Mouse (Mus musculus): ENCODE measurements around the gene Poll. TPM values are rescaled to one million over a fixed set of nuclear protein-coding genes. Genes with fewer than 3 reads are reported as not detected.

The Poll gene
- polyA plus RNA-seq, 1 experiment from 2014 or later: 16.4 TPM

GRCm38 (mm10) chr19:45583136-45583535 is 22.8 kb upstream of the Poll start:
- H3K9me3 ChIP-seq (ENCODE audit: control insufficient read depth, low read length): no peaks in the 10 kb centered on the region
- H3K27ac ChIP-seq (ENCODE audit: low read depth, low read length): no peak overlapping the region
- DNase-seq (ENCODE audit: low spot score): no peak
- WGBS: 92% methylated on average over 6 of the region's 6 CpGs
- peaks cover 4% of the 10 kb centered on the region for H3K27me3 ChIP-seq (ENCODE audit: control insufficient read depth, insufficient read depth, low read length)
- no peak overlapping the region for H3K4me3 ChIP-seq (ENCODE audit: low read depth, low read length)
- 0 out of 2 replicates have a peak, but pooled peaks cover 2% of the 10 kb centered on the region for H3K36me3 ChIP-seq (ENCODE audit: control insufficient read depth, insufficient read depth, low read length)
- ATAC-seq (ENCODE audit: low FRiP score): no peak
- no peak overlapping the region for H3K4me2 ChIP-seq (replicated peaks; ENCODE audit: low read depth, low read length)
- 0 out of 2 replicates have a peak, but pooled peaks cover 7% of the 10 kb centered on the region for H3K4me1 ChIP-seq (replicated peaks; ENCODE audit: control insufficient read depth, insufficient read depth, low read length)
- no peak overlapping the region for H3K9ac ChIP-seq (ENCODE audit: low read depth, low read length)

DNA sequence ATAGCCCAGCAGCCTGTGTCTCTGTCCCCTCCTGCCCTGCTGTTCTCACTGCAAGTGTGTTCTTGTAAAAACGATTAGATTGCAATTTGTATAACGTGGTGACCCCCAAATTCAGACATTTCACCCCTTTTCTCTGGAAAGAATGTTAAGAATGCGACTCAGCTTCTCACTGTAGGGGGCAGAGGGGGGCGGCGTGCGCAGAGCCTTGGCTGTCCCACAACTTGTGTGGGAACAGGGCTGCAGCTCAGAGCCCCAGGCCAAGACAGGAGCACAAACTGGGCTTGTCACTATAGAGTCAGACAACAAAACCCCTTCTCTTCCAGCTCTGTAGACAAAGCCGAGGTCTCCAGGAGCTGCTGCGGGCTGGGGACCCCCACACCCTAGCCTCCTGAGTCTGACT is 21.8 kb upstream of the Poll start:
- peak; percentile 28 for DNase-seq (ENCODE audit: low spot score)

GRCm38 (mm10) chr19:45581257-45581656 is 20.9 kb upstream of the Poll start:
- H3K36me3 ChIP-seq (ENCODE audit: control insufficient read depth, insufficient read depth, low read length): 0 out of 2 replicates have a peak, but pooled peaks cover 2% of the 10 kb centered on the region
- no peaks in the 10 kb centered on the region for H3K9me3 ChIP-seq (ENCODE audit: control insufficient read depth, low read length)
- no peak overlapping the region for H3K4me2 ChIP-seq (replicated peaks; ENCODE audit: low read depth, low read length)
- no peak overlapping the region for H3K27ac ChIP-seq (ENCODE audit: low read depth, low read length)
- H3K4me3 ChIP-seq (ENCODE audit: low read depth, low read length): no peak overlapping the region
- H3K9ac ChIP-seq (ENCODE audit: low read depth, low read length): no peak overlapping the region
- ATAC-seq (ENCODE audit: low FRiP score) (no peak), DNase-seq (ENCODE audit: low spot score) (peak; percentile 74)
- WGBS: 71% methylated on average over 3 of the region's 3 CpGs
- 0 out of 2 replicates have a peak, but pooled peaks cover 7% of the 10 kb centered on the region for H3K4me1 ChIP-seq (replicated peaks; ENCODE audit: control insufficient read depth, insufficient read depth, low read length)
- peaks cover 4% of the 10 kb centered on the region for H3K27me3 ChIP-seq (ENCODE audit: control insufficient read depth, insufficient read depth, low read length)

More for the DNA sequence above, 21.8 kb upstream of the Poll start:
- Histone ChIP-seq H3K9me3 (ENCODE audit: control insufficient read depth, low read length) (no peaks in the 10 kb centered on the region), H3K36me3 (ENCODE audit: control insufficient read depth, insufficient read depth, low read length) (0 out of 2 replicates have a peak, but pooled peaks cover 2% of the 10 kb centered on the region), H3K4me3 (ENCODE audit: low read depth, low read length) (no peak overlapping the region), H3K9ac (ENCODE audit: low read depth, low read length) (no peak overlapping the region), H3K27me3 (ENCODE audit: control insufficient read depth, insufficient read depth, low read length) (peaks cover 4% of the 10 kb centered on the region), H3K4me1 (replicated peaks; ENCODE audit: control insufficient read depth, insufficient read depth, low read length) (0 out of 2 replicates have a peak, but pooled peaks cover 7% of the 10 kb centered on the region), H3K27ac (ENCODE audit: low read depth, low read length) (0 out of 2 replicates have a peak overlapping the region, but pooled peaks have one; percentile 33), H3K4me2 (replicated peaks; ENCODE audit: low read depth, low read length) (no peak overlapping the region)
- 8% methylated on average over 8 of the region's 8 CpGs for WGBS
- no peak for ATAC-seq (ENCODE audit: low FRiP score)

- no peak overlapping the region for H3K27ac ChIP-seq (ENCODE audit: low read depth, low read length)
- DNase-seq (ENCODE audit: low spot score) (no peak), ATAC-seq (ENCODE audit: low FRiP score) (no peak)
- H3K4me3 ChIP-seq (ENCODE audit: low read depth, low read length): no peak overlapping the region
- no peak overlapping the region for H3K4me2 ChIP-seq (replicated peaks; ENCODE audit: low read depth, low read length)
- WGBS: 41% methylated on average over 12 of the region's 12 CpGs
- 0 out of 2 replicates have a peak, but pooled peaks cover 2% of the 10 kb centered on the region for H3K36me3 ChIP-seq (ENCODE audit: control insufficient read depth, insufficient read depth, low read length)
- H3K9me3 ChIP-seq (ENCODE audit: control insufficient read depth, low read length): no peaks in the 10 kb centered on the region
- peaks cover 12% of the 10 kb centered on the region; the same call in 1 of the 2 replicates for H3K4me1 ChIP-seq (replicated peaks; ENCODE audit: control insufficient read depth, insufficient read depth, low read length)
- no peak overlapping the region for H3K9ac ChIP-seq (ENCODE audit: low read depth, low read length)
- peaks cover 2% of the 10 kb centered on the region for H3K27me3 ChIP-seq (ENCODE audit: control insufficient read depth, insufficient read depth, low read length)
Measured at GRCm38 (mm10) chr19:45580235-45580634, 19.9 kb upstream of the Poll start.

DNA sequence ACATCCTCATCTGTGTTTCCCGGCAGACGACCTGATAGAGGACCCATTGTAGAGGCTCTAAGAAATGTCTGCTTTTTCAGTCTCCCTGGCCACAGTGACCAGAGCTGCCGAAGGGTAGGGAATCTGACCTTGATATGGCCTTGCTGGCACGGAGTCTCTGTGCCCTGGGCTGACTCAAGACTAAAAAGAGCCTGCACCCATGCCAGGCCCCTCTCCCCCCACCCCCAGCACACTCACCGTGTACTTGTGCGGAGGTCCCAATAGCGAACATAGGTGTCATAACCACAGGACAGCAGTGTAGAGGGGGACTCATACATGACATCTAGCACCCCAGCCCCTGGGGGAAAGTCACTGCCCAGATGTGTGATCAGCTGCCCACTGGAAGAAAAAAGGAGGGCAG is 19.1 kb upstream of the Poll start:
- no peak overlapping the region for H3K27ac ChIP-seq (ENCODE audit: low read depth, low read length)
- H3K27me3 ChIP-seq (ENCODE audit: control insufficient read depth, insufficient read depth, low read length): peaks cover 4% of the 10 kb centered on the region

GRCm38 (mm10) chr19:45578976-45579375 is 18.6 kb upstream of the Poll start:
- H3K36me3 ChIP-seq (ENCODE audit: control insufficient read depth, insufficient read depth, low read length): 0 out of 2 replicates have a peak, but pooled peaks cover 2% of the 10 kb centered on the region
- no peak overlapping the region for H3K27ac ChIP-seq (ENCODE audit: low read depth, low read length)
- peaks cover 4% of the 10 kb centered on the region for H3K27me3 ChIP-seq (ENCODE audit: control insufficient read depth, insufficient read depth, low read length)
- ATAC-seq (ENCODE audit: low FRiP score) (no peak), DNase-seq (ENCODE audit: low spot score) (no peak)
- H3K4me3 ChIP-seq (ENCODE audit: low read depth, low read length): no peak overlapping the region
- H3K4me1 ChIP-seq (replicated peaks; ENCODE audit: control insufficient read depth, insufficient read depth, low read length): peaks cover 12% of the 10 kb centered on the region; the same call in 1 of the 2 replicates
- H3K9ac ChIP-seq (ENCODE audit: low read depth, low read length): no peak overlapping the region
- no peaks in the 10 kb centered on the region for H3K9me3 ChIP-seq (ENCODE audit: control insufficient read depth, low read length)
- no peak overlapping the region for H3K4me2 ChIP-seq (replicated peaks; ENCODE audit: low read depth, low read length)
- WGBS: 89% methylated on average over 12 of the region's 12 CpGs

More for the DNA sequence above, 19.1 kb upstream of the Poll start:
- 93% methylated on average over 7 of the region's 7 CpGs for WGBS
- no peak overlapping the region for H3K9ac ChIP-seq (ENCODE audit: low read depth, low read length)
- H3K9me3 ChIP-seq (ENCODE audit: control insufficient read depth, low read length): no peaks in the 10 kb centered on the region
- peaks cover 12% of the 10 kb centered on the region; the same call in 1 of the 2 replicates for H3K4me1 ChIP-seq (replicated peaks; ENCODE audit: control insufficient read depth, insufficient read depth, low read length)
- ATAC-seq (ENCODE audit: low FRiP score) (no peak), DNase-seq (ENCODE audit: low spot score) (no peak)
- H3K4me3 ChIP-seq (ENCODE audit: low read depth, low read length): no peak overlapping the region
- H3K36me3 ChIP-seq (ENCODE audit: control insufficient read depth, insufficient read depth, low read length): 0 out of 2 replicates have a peak, but pooled peaks cover 2% of the 10 kb centered on the region
- no peak overlapping the region for H3K4me2 ChIP-seq (replicated peaks; ENCODE audit: low read depth, low read length)

DNA sequence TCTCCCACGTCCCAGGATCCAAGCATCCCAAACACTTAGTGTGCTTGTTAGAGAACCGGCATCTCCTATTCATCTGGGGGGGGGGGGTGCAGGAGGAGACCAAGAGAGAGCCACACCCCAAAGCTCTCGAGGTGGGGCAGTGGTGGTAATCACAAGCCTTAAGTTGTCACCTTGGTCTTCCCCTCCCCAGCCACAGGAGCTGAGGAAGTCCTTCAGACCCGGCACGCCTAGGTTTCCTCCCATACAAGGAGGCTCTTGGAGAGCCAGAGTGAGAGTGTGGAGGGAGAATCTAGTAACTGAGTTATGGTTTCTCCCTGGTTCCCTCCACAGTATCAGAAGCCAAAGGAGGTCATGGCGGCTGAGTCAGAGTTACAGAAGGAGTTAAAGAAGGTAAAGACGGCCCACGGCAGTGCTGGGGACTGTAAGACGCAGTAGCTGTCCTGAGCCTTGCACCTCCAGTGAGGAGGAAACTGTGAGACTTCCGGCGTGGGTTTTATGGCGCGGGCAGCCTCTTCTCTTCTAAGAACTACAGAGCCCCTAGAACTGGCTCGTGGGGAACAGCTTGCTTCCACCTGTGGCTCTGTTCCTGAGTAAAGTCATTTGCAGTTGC is 16.9 kb upstream of the Poll start:
- Histone ChIP-seq H3K36me3 (ENCODE audit: control insufficient read depth, insufficient read depth, low read length) (0 out of 2 replicates have a peak, but pooled peaks cover 2% of the 10 kb centered on the region), H3K9ac (ENCODE audit: low read depth, low read length) (no peak overlapping the region), H3K9me3 (ENCODE audit: control insufficient read depth, low read length) (no peaks in the 10 kb centered on the region), H3K4me3 (ENCODE audit: low read depth, low read length) (no peak overlapping the region), H3K4me1 (replicated peaks; ENCODE audit: control insufficient read depth, insufficient read depth, low read length) (peaks cover 11% of the 10 kb centered on the region; the same call in 1 of the 2 replicates), H3K4me2 (replicated peaks; ENCODE audit: low read depth, low read length) (no peak overlapping the region), H3K27ac (ENCODE audit: low read depth, low read length) (no peak overlapping the region), H3K27me3 (ENCODE audit: control insufficient read depth, insufficient read depth, low read length) (peaks cover 2% of the 10 kb centered on the region)
- WGBS: 86% methylated on average over 14 of the region's 14 CpGs
- no peak for DNase-seq (ENCODE audit: low spot score)
- no peak for ATAC-seq (ENCODE audit: low FRiP score)

DNA sequence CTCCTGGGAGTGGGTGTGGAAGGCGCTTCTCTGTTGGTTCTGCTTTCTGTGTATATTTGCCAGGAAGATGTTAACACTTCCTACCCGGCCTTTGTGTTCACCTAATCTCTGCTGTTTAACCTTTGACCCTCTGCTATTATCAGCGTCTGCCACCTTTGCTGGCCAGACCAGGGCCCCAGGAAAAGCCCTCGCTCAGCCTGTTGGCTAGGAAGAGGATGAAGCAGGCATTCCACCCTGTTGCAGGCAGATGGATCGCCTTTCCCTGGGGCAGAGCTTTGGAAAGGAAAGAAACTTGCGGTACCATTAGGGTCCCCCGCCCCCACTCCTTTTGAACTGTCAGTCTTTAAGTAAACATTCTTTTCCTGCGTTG is 15.3 kb upstream of the Poll start:
- DNase-seq (ENCODE audit: low spot score) (no peak), ATAC-seq (ENCODE audit: low FRiP score) (no peak)
- Histone ChIP-seq H3K9ac (ENCODE audit: low read depth, low read length) (no peak overlapping the region), H3K4me2 (replicated peaks; ENCODE audit: low read depth, low read length) (no peak overlapping the region), H3K36me3 (ENCODE audit: control insufficient read depth, insufficient read depth, low read length) (0 out of 2 replicates have a peak, but pooled peaks cover 2% of the 10 kb centered on the region), H3K27ac (ENCODE audit: low read depth, low read length) (no peak overlapping the region), H3K27me3 (ENCODE audit: control insufficient read depth, insufficient read depth, low read length) (peaks cover 2% of the 10 kb centered on the region), H3K4me1 (replicated peaks; ENCODE audit: control insufficient read depth, insufficient read depth, low read length) (peaks cover 8% of the 10 kb centered on the region; the same call in 1 of the 2 replicates), H3K4me3 (ENCODE audit: low read depth, low read length) (no peak overlapping the region), H3K9me3 (ENCODE audit: control insufficient read depth, low read length) (no peaks in the 10 kb centered on the region)
- 9% methylated on average over 8 of the region's 8 CpGs for WGBS
